8 mouse cellular contexts compared by ENCODE assay signal in the genomic region with DNA sequence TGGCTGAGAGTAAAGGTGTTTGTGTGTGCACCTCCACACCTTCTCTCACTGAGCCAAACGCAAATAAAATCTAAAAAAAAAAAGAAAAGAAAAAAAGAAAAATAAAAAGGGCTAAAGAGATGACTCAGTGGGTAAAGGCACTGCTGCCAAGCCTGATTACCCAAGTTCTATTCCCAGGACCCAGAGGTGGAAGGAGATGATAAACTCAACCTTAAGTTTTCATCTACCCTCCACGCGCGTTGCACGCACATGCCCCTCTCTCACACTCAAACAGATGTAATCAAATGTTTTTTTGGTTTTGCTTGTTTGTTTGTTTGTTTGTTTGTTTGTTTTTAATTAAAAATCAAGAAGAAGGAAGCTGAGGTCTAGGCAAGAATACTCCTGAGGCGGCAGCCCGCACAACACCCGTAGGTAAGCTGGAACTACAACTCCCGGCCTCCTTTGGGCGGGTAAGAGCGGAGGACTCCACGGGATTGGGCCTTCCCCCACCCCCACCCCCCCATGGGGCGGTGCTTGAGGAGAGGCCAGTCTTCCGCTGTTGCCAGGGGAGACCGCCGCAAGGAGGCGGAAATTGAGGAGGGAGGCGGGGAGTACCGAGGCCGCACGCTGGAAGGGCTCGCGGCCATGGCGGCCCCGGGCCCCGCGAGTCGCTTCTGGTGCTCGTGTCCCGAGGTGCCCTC. TPM values are rescaled to one million over a fixed set of nuclear protein-coding genes. Genes with fewer than 3 reads are reported as not detected.
DNase-seq lines count a peak whose midpoint lies in the region; ATAC-seq and TF ChIP-seq lines count a peak whose summit lies in the region.

A gene (plus strand): TSS at position 502 of the 680 bp plus-strand sequence.

- intact Hi-C loops in heart, postnatal 10 days (cut with DNase I) = loop anchor here (2.0 kb wide), 2 partner anchors 57 to 113 kb away; a partner anchor contains a TSS

- peak; percentile 98 for DNase-seq in heart, postnatal 10 days
- peak; percentile 97 for DNase-seq in large intestine, adult 2 months (ENCODE audit: low read depth, low spot score)
- DNase-seq in liver, postnatal 0 days = peak; percentile 99
- peak; percentile 98 for DNase-seq in testis, postnatal 10 days (ENCODE audit: low spot score)

- TF ChIP-seq POLR2A in ES-Bruce4 (IDR thresholded peaks at IDR 0.05; ENCODE audit: insufficient read depth, low read length) = peak; percentile 87

- no peak within 1 kb of the TSS for H3K27ac ChIP-seq in ES-Bruce4 (ENCODE audit: insufficient read depth, low read length)
- H3K27ac ChIP-seq in forebrain, embryonic 13.5 days = peak within 1 kb of the TSS; percentile 85
- H3K27ac ChIP-seq in liver, postnatal 0 days (ENCODE audit: low read depth) = peak within 1 kb of the TSS; percentile 61
- H3K27ac ChIP-seq in neural tube, embryonic 14.5 days (ENCODE audit: low read depth, low read length) = peak within 1 kb of the TSS; percentile 93

- no peak for TF ChIP-seq EP300 in ES-Bruce4 (IDR thresholded peaks at IDR 0.05; ENCODE audit: insufficient read depth, low read depth, low read length)
- TF ChIP-seq EP300 in liver, postnatal 0 days (IDR thresholded peaks at IDR 0.05; ENCODE audit: low read depth) = no peak

- H3K36me3 ChIP-seq in ES-Bruce4 (ENCODE audit: control insufficient read depth, insufficient read depth, low read length, poor library complexity, severe bottlenecking) = no peaks in the 10 kb centered on the region
- H3K36me3 ChIP-seq in forebrain, embryonic 13.5 days (ENCODE audit: poor library complexity, severe bottlenecking) = peaks cover 23% of the 10 kb centered on the region
- peaks cover 5% of the 10 kb centered on the region for H3K36me3 ChIP-seq in liver, postnatal 0 days (replicated peaks; ENCODE audit: insufficient read depth, low read length)
- H3K36me3 ChIP-seq in neural tube, embryonic 14.5 days (ENCODE audit: control insufficient read depth, insufficient read depth, low read length) = peaks cover 18% of the 10 kb centered on the region

- no peak for TF ChIP-seq CTCF in ES-Bruce4 (IDR thresholded peaks at IDR 0.05; ENCODE audit: low read depth, low read length)
- TF ChIP-seq CTCF in liver, postnatal 0 days (IDR thresholded peaks at IDR 0.05; ENCODE audit: low read depth) = peak; percentile 76

- ATAC-seq in cerebellum, adult (ENCODE audit: insufficient number of reproducible peaks, low FRiP score, low TSS enrichment) = peak; percentile 97
- peak; percentile 99 for ATAC-seq in forebrain, embryonic 13.5 days
- ATAC-seq in liver, postnatal 0 days = peak; percentile 100
- peak; percentile 99 for ATAC-seq in neural tube, embryonic 14.5 days (ENCODE audit: low read depth)

- H3K4me1 ChIP-seq in ES-Bruce4 (ENCODE audit: control insufficient read depth, insufficient read depth, low read length) = no peaks in the 10 kb centered on the region
- H3K4me1 ChIP-seq in forebrain, embryonic 13.5 days = peaks cover 13% of the 10 kb centered on the region
- H3K4me1 ChIP-seq in liver, postnatal 0 days (ENCODE audit: insufficient read depth) = peaks cover 13% of the 10 kb centered on the region
- peaks cover 3% of the 10 kb centered on the region; the same call in 1 of the 2 replicates for H3K4me1 ChIP-seq in neural tube, embryonic 14.5 days (ENCODE audit: control insufficient read depth, insufficient read depth, low read length)

- peak within 1 kb of the TSS; percentile 99 for H3K4me3 ChIP-seq in ES-Bruce4 (ENCODE audit: low read depth, low read length)
- H3K4me3 ChIP-seq in forebrain, embryonic 13.5 days = peak within 1 kb of the TSS; percentile 80
- H3K4me3 ChIP-seq in liver, postnatal 0 days (ENCODE audit: low read depth, low read length) = peak within 1 kb of the TSS; percentile 72
- peak within 1 kb of the TSS; percentile 81 for H3K4me3 ChIP-seq in neural tube, embryonic 14.5 days (ENCODE audit: low read depth, low read length)

- H3K9ac ChIP-seq in ES-Bruce4 (ENCODE audit: low read depth, poor library complexity, severe bottlenecking) = peak within 1 kb of the TSS; percentile 88
- H3K9ac ChIP-seq in forebrain, embryonic 13.5 days = peak within 1 kb of the TSS; percentile 90
- H3K9ac ChIP-seq in liver, postnatal 0 days (replicated peaks) = peak within 1 kb of the TSS; percentile 80
- H3K9ac ChIP-seq in neural tube, embryonic 14.5 days (replicated peaks; ENCODE audit: low read depth, low read length) = peak within 1 kb of the TSS; percentile 92

- H3K9me3 ChIP-seq in ES-Bruce4 (replicated peaks; ENCODE audit: control insufficient read depth, insufficient read depth, low read length, poor library complexity, severe bottlenecking) = no peaks in the 10 kb centered on the region
- no peaks in the 10 kb centered on the region for H3K9me3 ChIP-seq in forebrain, embryonic 13.5 days (replicated peaks)
- no peaks in the 10 kb centered on the region for H3K9me3 ChIP-seq in liver, postnatal 0 days (ENCODE audit: low read length)
- H3K9me3 ChIP-seq in neural tube, embryonic 14.5 days (ENCODE audit: control insufficient read depth, low read length) = no peaks in the 10 kb centered on the region

- peak within 1 kb of the TSS; percentile 75 for H3K4me2 ChIP-seq in forebrain, embryonic 13.5 days
- peak within 1 kb of the TSS; percentile 97 for H3K4me2 ChIP-seq in liver, postnatal 0 days (ENCODE audit: low read depth, low read length)
- H3K4me2 ChIP-seq in neural tube, embryonic 14.5 days (ENCODE audit: low read depth, low read length) = peak within 1 kb of the TSS; percentile 69

- 14% methylated on average over 28 of the region's 30 CpGs for WGBS in forebrain, embryonic 13.5 days
- WGBS in large intestine, adult 2 months = 13% methylated on average over 30 of the region's 30 CpGs
- 13% methylated on average over 20 of the region's 30 CpGs for WGBS in liver, postnatal 0 days (ENCODE audit: insufficient replicate concordance)
- 12% methylated on average over 30 of the region's 30 CpGs for WGBS in neural tube, embryonic 14.5 days

- no peaks in the 10 kb centered on the region for H3K27me3 ChIP-seq in ES-Bruce4 (ENCODE audit: control insufficient read depth, insufficient read depth, low read length, poor library complexity, severe bottlenecking)
- H3K27me3 ChIP-seq in forebrain, embryonic 13.5 days = no peaks in the 10 kb centered on the region
- H3K27me3 ChIP-seq in liver, postnatal 0 days (ENCODE audit: insufficient read depth, low read length) = no peaks in the 10 kb centered on the region
- no peaks in the 10 kb centered on the region for H3K27me3 ChIP-seq in neural tube, embryonic 14.5 days (ENCODE audit: control insufficient read depth, insufficient read depth, low read length)

RNA-seq across cellular contexts. Expression of the gene that starts here (rescaled TPM):
- 30.6 and 35.7 TPM in 2 replicates for polyA plus RNA-seq in ES-Bruce4 (2011; ENCODE audit: insufficient read depth, insufficient read length, low read depth, missing spikeins)
- 56.3 and 66.2 TPM in 2 replicates for polyA plus RNA-seq in forebrain, embryonic 13.5 days (2015; fragmentation: Nextera tagmentation; extraction: Ambion mirVana)
- total RNA-seq in heart, postnatal 10 days (2021) = 10 to 100 TPM; 19.2 to 21.1 TPM
- 15.9 and 17.3 TPM in 2 replicates for polyA plus RNA-seq in large intestine, adult 2 months (2012; rRNA removed)
- polyA plus RNA-seq in liver, postnatal 0 days (2015; fragmentation: Nextera tagmentation; extraction: Ambion mirVana) = 22.6 and 28.3 TPM in 2 replicates
- polyA plus RNA-seq in neural tube, embryonic 14.5 days (2014; fragmentation: Nextera tagmentation; extraction: Ambion mirVana) = 90.9 and 111 TPM in 2 replicates
